ENCODE assay signal across 9 mouse cellular contexts in genomic region chr5:33431173-33432005, GRCm38 (mm10). TPM values are rescaled to one million over a fixed set of nuclear protein-coding genes. Genes with fewer than 3 reads are reported as not detected.
DNase-seq lines count a peak whose midpoint lies in the region; ATAC-seq lines count a peak whose summit lies in the region.
"Had no signal": no experiment of that assay in that cellular context is flagged by ENCODE, and none has a peak within 500 bp of the region (broad histone marks: within the 10 kb centered on the region; RNA-seq: fewer than 3 reads in every experiment).

No protein-coding gene starts in this region.

- peak overlapping the region; percentile 31 for H3K4me3 ChIP-seq in kidney, embryonic 16.5 days (ENCODE audit: low read length)
- H3K4me3 ChIP-seq in embryonic facial prominence, embryonic 13.5 days, result peak overlapping the region; percentile 29
- H3K4me3 ChIP-seq in intestine, embryonic 15.5 days (replicated peaks), result peak overlapping the region; percentile 23
- peak overlapping the region; percentile 17; the same call in 1 of the 2 replicates for H3K4me3 ChIP-seq in neural tube, embryonic 14.5 days (ENCODE audit: low read depth, low read length)

- H3K9ac ChIP-seq in kidney, embryonic 16.5 days (replicated peaks; ENCODE audit: low read length), result no peak overlapping the region
- H3K9ac ChIP-seq in embryonic facial prominence, embryonic 13.5 days, result no peak overlapping the region
- H3K9ac ChIP-seq in intestine, embryonic 15.5 days, result no peak overlapping the region
- no peak overlapping the region for H3K9ac ChIP-seq in neural tube, embryonic 14.5 days (replicated peaks; ENCODE audit: low read depth, low read length)

- under 1% methylated on average over 76 of the region's 77 CpGs for WGBS in kidney, embryonic 16.5 days
- WGBS in embryonic facial prominence, embryonic 13.5 days, result under 1% methylated on average over 66 of the region's 77 CpGs
- WGBS in intestine, embryonic 15.5 days, result 1% methylated on average over 76 of the region's 77 CpGs
- WGBS in neural tube, embryonic 14.5 days, result under 1% methylated on average over 70 of the region's 77 CpGs

- peaks cover 95% of the 10 kb centered on the region for H3K27me3 ChIP-seq in kidney, embryonic 16.5 days (ENCODE audit: insufficient read depth, low read length)
- peaks cover 100% of the 10 kb centered on the region for H3K27me3 ChIP-seq in embryonic facial prominence, embryonic 13.5 days
- peaks cover 90% of the 10 kb centered on the region for H3K27me3 ChIP-seq in intestine, embryonic 15.5 days (replicated peaks)
- peaks cover 66% of the 10 kb centered on the region for H3K27me3 ChIP-seq in neural tube, embryonic 14.5 days (ENCODE audit: control insufficient read depth, insufficient read depth, low read length)

- no peaks in the 10 kb centered on the region for H3K36me3 ChIP-seq in kidney, embryonic 16.5 days (ENCODE audit: insufficient read depth, low read length)
- H3K36me3 ChIP-seq in embryonic facial prominence, embryonic 13.5 days, result no peaks in the 10 kb centered on the region
- H3K36me3 ChIP-seq in intestine, embryonic 15.5 days, result no peaks in the 10 kb centered on the region
- no peaks in the 10 kb centered on the region for H3K36me3 ChIP-seq in neural tube, embryonic 14.5 days (ENCODE audit: control insufficient read depth, insufficient read depth, low read length)

- peak overlapping the region; percentile 42 for H3K4me2 ChIP-seq in kidney, embryonic 16.5 days (replicated peaks; ENCODE audit: low read depth, low read length)
- H3K4me2 ChIP-seq in embryonic facial prominence, embryonic 13.5 days, result peak overlapping the region; percentile 52
- peak overlapping the region; percentile 50 for H3K4me2 ChIP-seq in intestine, embryonic 15.5 days (replicated peaks)
- H3K4me2 ChIP-seq in neural tube, embryonic 14.5 days (ENCODE audit: low read depth, low read length), result peak overlapping the region; percentile 14; the same call in 1 of the 2 replicates

- H3K9me3 ChIP-seq in kidney, embryonic 16.5 days (ENCODE audit: low read length), result no peaks in the 10 kb centered on the region
- no peaks in the 10 kb centered on the region for H3K9me3 ChIP-seq in embryonic facial prominence, embryonic 13.5 days
- no peaks in the 10 kb centered on the region for H3K9me3 ChIP-seq in intestine, embryonic 15.5 days
- H3K9me3 ChIP-seq in neural tube, embryonic 14.5 days (ENCODE audit: control insufficient read depth, low read length), result no peaks in the 10 kb centered on the region

- no peak overlapping the region for H3K27ac ChIP-seq in kidney, embryonic 16.5 days (ENCODE audit: low read length)
- no peak overlapping the region for H3K27ac ChIP-seq in embryonic facial prominence, embryonic 13.5 days
- H3K27ac ChIP-seq in intestine, embryonic 15.5 days, result no peak overlapping the region
- H3K27ac ChIP-seq in neural tube, embryonic 14.5 days (ENCODE audit: low read depth, low read length), result no peak overlapping the region

- ATAC-seq in kidney, embryonic 16.5 days (ENCODE audit: low FRiP score, low TSS enrichment), result no peak
- ATAC-seq in embryonic facial prominence, embryonic 13.5 days (ENCODE audit: insufficient number of reproducible peaks, insufficient read depth, low FRiP score, low TSS enrichment, low read depth), result no peak
- ATAC-seq in intestine, embryonic 15.5 days, result no peak
- no peak for ATAC-seq in neural tube, embryonic 14.5 days (ENCODE audit: low read depth)
- ATAC-seq in erythroblast, adult 5-6 weeks (replicated peaks; ENCODE audit: low FRiP score, poor library complexity, severe bottlenecking), result no peak
- no peak for ATAC-seq in megakaryocyte progenitor cell, adult 5-6 weeks (replicated peaks; ENCODE audit: poor library complexity)

- no peak for DNase-seq in kidney, adult 18-20 months
- no peak for DNase-seq in left cerebral cortex, adult 18-20 months (ENCODE audit: low spot score in 2 of 2)

- H3K4me1 ChIP-seq in kidney, embryonic 16.5 days (ENCODE audit: insufficient read depth, low read length), result peaks cover 22% of the 10 kb centered on the region
- H3K4me1 ChIP-seq in embryonic facial prominence, embryonic 13.5 days, result peaks cover 43% of the 10 kb centered on the region
- peaks cover 32% of the 10 kb centered on the region for H3K4me1 ChIP-seq in intestine, embryonic 15.5 days (replicated peaks)
- peaks cover 18% of the 10 kb centered on the region for H3K4me1 ChIP-seq in neural tube, embryonic 14.5 days (ENCODE audit: control insufficient read depth, insufficient read depth, low read length)

RNA-seq across cellular contexts. Expression of gene Nkx1-1, which starts 2.4 kb away (rescaled TPM):
- polyA plus RNA-seq in kidney, embryonic 16.5 days (2015; fragmentation: Nextera tagmentation; extraction: Ambion mirVana), result not detected in 2 replicates
- not detected in 2 replicates for polyA plus RNA-seq in embryonic facial prominence, embryonic 13.5 days (2015; fragmentation: Nextera tagmentation; extraction: Ambion mirVana)
- not detected in 2 replicates for polyA plus RNA-seq in intestine, embryonic 15.5 days (2015; fragmentation: Nextera tagmentation; extraction: Ambion mirVana)
- 0.44 and 0.74 TPM in 2 replicates for polyA plus RNA-seq in neural tube, embryonic 14.5 days (2014; fragmentation: Nextera tagmentation; extraction: Ambion mirVana)
- total RNA-seq in left cerebral cortex, adult 18-20 months (2021), result not detected
- total RNA-seq in erythroblast, adult 5-6 weeks (2015; ENCODE audit: low replicate concordance), result not detected in 2 replicates
- not detected in 2 replicates for total RNA-seq in erythroblast, adult 5-6 weeks (2017; ENCODE audit: low replicate concordance)
- not detected in 2 replicates for total RNA-seq in megakaryocyte progenitor cell, adult 5-6 weeks (2015)
- total RNA-seq in megakaryocyte progenitor cell, adult 5-6 weeks (2017), result not detected in 2 replicates
- total RNA-seq: neutrophil, adult 5-6 weeks had no signal

RNA-seq across cellular contexts. Expression of gene Uvssa, which starts 53.0 kb away (rescaled TPM):
- polyA plus RNA-seq in kidney, embryonic 16.5 days (2015; fragmentation: Nextera tagmentation; extraction: Ambion mirVana), result 9.2 and 9.5 TPM in 2 replicates
- 10.7 and 13.3 TPM in 2 replicates for polyA plus RNA-seq in embryonic facial prominence, embryonic 13.5 days (2015; fragmentation: Nextera tagmentation; extraction: Ambion mirVana)
- 6.7 and 6.8 TPM in 2 replicates for polyA plus RNA-seq in intestine, embryonic 15.5 days (2015; fragmentation: Nextera tagmentation; extraction: Ambion mirVana)
- 8.7 and 9.0 TPM in 2 replicates for polyA plus RNA-seq in neural tube, embryonic 14.5 days (2014; fragmentation: Nextera tagmentation; extraction: Ambion mirVana)
- 1 to 10 TPM; 5.6 to 5.9 TPM for total RNA-seq in left cerebral cortex, adult 18-20 months (2021)
- 5.6 and 6.5 TPM in 2 replicates for total RNA-seq in erythroblast, adult 5-6 weeks (2015; ENCODE audit: low replicate concordance)
- total RNA-seq in erythroblast, adult 5-6 weeks (2017; ENCODE audit: low replicate concordance), result 5.3 and 6.9 TPM in 2 replicates
- total RNA-seq in megakaryocyte progenitor cell, adult 5-6 weeks (2015), result 5.2 and 6.5 TPM in 2 replicates
- total RNA-seq in megakaryocyte progenitor cell, adult 5-6 weeks (2017), result 4.9 and 6.1 TPM in 2 replicates
